Comparison of ENCODE assay signal across 8 mouse cellular contexts in the genomic region with DNA sequence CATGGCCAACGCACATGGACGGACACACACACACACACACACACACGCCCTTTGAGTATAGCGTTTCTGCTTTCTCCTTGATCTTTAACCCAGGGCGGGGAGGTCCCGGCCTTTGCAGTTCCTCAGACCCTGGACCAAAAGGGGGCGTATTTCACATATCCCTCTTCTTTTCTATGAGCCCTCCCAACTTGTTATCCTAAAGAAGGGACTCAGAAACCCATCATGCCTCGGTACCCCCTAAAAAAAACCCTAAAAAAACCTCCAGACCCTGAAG. TPM values are rescaled to one million over a fixed set of nuclear protein-coding genes. Genes with fewer than 3 reads are reported as not detected.
DNase-seq lines count a peak whose midpoint lies in the region; ATAC-seq and TF ChIP-seq lines count a peak whose summit lies in the region.

No protein-coding gene starts in this region.

- H3K4me2 ChIP-seq in kidney, postnatal 0 days (ENCODE audit: low read length): peak overlapping the region; percentile 59
- H3K4me2 ChIP-seq in intestine, embryonic 14.5 days (ENCODE audit: low read length): peak overlapping the region; percentile 70
- H3K4me2 ChIP-seq in neural tube, embryonic 12.5 days (replicated peaks): peak overlapping the region; percentile 88

- no peaks in the 10 kb centered on the region for H3K36me3 ChIP-seq in kidney, postnatal 0 days (ENCODE audit: insufficient read depth, low read length)
- no peaks in the 10 kb centered on the region for H3K36me3 ChIP-seq in embryonic facial prominence, embryonic 10.5 days (replicated peaks)
- no peaks in the 10 kb centered on the region for H3K36me3 ChIP-seq in intestine, embryonic 14.5 days (ENCODE audit: control insufficient read depth, insufficient read depth, low read length)
- H3K36me3 ChIP-seq in neural tube, embryonic 12.5 days: no peaks in the 10 kb centered on the region

- peaks cover 3% of the 10 kb centered on the region; the same call in 1 of the 2 replicates for H3K4me1 ChIP-seq in kidney, postnatal 0 days (replicated peaks; ENCODE audit: insufficient read depth, low read length)
- H3K4me1 ChIP-seq in embryonic facial prominence, embryonic 10.5 days: peaks cover 60% of the 10 kb centered on the region
- peaks cover 25% of the 10 kb centered on the region; the same call in 1 of the 2 replicates for H3K4me1 ChIP-seq in intestine, embryonic 14.5 days (replicated peaks; ENCODE audit: control insufficient read depth, insufficient read depth, low read length)
- H3K4me1 ChIP-seq in neural tube, embryonic 12.5 days: peaks cover 55% of the 10 kb centered on the region

- TF ChIP-seq CTCF in kidney, postnatal 0 days (IDR thresholded peaks at IDR 0.05; ENCODE audit: low read depth): no peak

- H3K27ac ChIP-seq in kidney, postnatal 0 days: no peak overlapping the region
- H3K27ac ChIP-seq in embryonic facial prominence, embryonic 10.5 days (replicated peaks): peak overlapping the region; percentile 90; the same call in 1 of the 2 replicates
- H3K27ac ChIP-seq in intestine, embryonic 14.5 days (ENCODE audit: low read depth): no peak overlapping the region
- no peak overlapping the region for H3K27ac ChIP-seq in neural tube, embryonic 12.5 days

- peak overlapping the region; percentile 87 for H3K4me3 ChIP-seq in kidney, postnatal 0 days (replicated peaks; ENCODE audit: low read depth, low read length)
- H3K4me3 ChIP-seq in embryonic facial prominence, embryonic 10.5 days: peak overlapping the region; percentile 81
- H3K4me3 ChIP-seq in intestine, embryonic 14.5 days (ENCODE audit: low read depth, low read length): peak overlapping the region; percentile 76
- H3K4me3 ChIP-seq in neural tube, embryonic 12.5 days: no peak overlapping the region

- WGBS in kidney, postnatal 0 days: 6% methylated on average over 8 of the region's 8 CpGs
- 3% methylated on average over 8 of the region's 8 CpGs for WGBS in embryonic facial prominence, embryonic 10.5 days
- WGBS in intestine, embryonic 14.5 days: 6% methylated on average over 8 of the region's 8 CpGs
- WGBS in neural tube, embryonic 12.5 days: 7% methylated on average over 8 of the region's 8 CpGs

- DNase-seq in kidney, postnatal 0 days (ENCODE audit: low spot score): no peak
- no peak for DNase-seq in kidney, adult 8-10 months
- DNase-seq in embryonic facial prominence, embryonic 10.5 days (ENCODE audit: low spot score): no peak
- no peak for DNase-seq in intestine, embryonic 14.5 days (ENCODE audit: low spot score)
- no peak for DNase-seq in ovary, postnatal 14 days (ENCODE audit: low spot score)
- no peak for DNase-seq in left cerebral cortex, postnatal 36 days (ENCODE audit: low spot score in 2 of 2)
- DNase-seq in spleen, adult 12 weeks (ENCODE audit: low spot score): no peak

- intact Hi-C loops in left cerebral cortex, postnatal 36 days (cut with DNase I): loop anchor here (5.0 kb wide), 1 partner anchor 37 kb away; no protein-coding TSS in a partner anchor

- H3K27me3 ChIP-seq in kidney, postnatal 0 days (ENCODE audit: insufficient read depth, low read length): no peaks in the 10 kb centered on the region
- peaks cover 81% of the 10 kb centered on the region for H3K27me3 ChIP-seq in embryonic facial prominence, embryonic 10.5 days (replicated peaks; ENCODE audit: low read depth, poor library complexity, severe bottlenecking)
- H3K27me3 ChIP-seq in intestine, embryonic 14.5 days (replicated peaks; ENCODE audit: control insufficient read depth, insufficient read depth, low read length): peaks cover 37% of the 10 kb centered on the region
- 0 out of 2 replicates have a peak, but pooled peaks cover 13% of the 10 kb centered on the region for H3K27me3 ChIP-seq in neural tube, embryonic 12.5 days (replicated peaks)

- H3K9me3 ChIP-seq in kidney, postnatal 0 days (replicated peaks; ENCODE audit: low read length): no peaks in the 10 kb centered on the region
- no peaks in the 10 kb centered on the region for H3K9me3 ChIP-seq in embryonic facial prominence, embryonic 10.5 days
- no peaks in the 10 kb centered on the region for H3K9me3 ChIP-seq in intestine, embryonic 14.5 days (ENCODE audit: control insufficient read depth, low read length)
- H3K9me3 ChIP-seq in neural tube, embryonic 12.5 days: no peaks in the 10 kb centered on the region

- 0 out of 2 replicates have a peak overlapping the region, but pooled peaks have one; percentile 80 for H3K9ac ChIP-seq in kidney, postnatal 0 days (ENCODE audit: low read depth, low read length)
- H3K9ac ChIP-seq in intestine, embryonic 14.5 days (ENCODE audit: low read length): no peak overlapping the region
- no peak overlapping the region for H3K9ac ChIP-seq in neural tube, embryonic 12.5 days

- ATAC-seq in kidney, postnatal 0 days (replicated peaks; ENCODE audit: low FRiP score, low read depth): no peak
- ATAC-seq in intestine, embryonic 14.5 days (replicated peaks; ENCODE audit: low FRiP score, low TSS enrichment, low read depth): no peak
- ATAC-seq in neural tube, embryonic 12.5 days (ENCODE audit: low FRiP score, low read depth): no peak

RNA-seq across cellular contexts. Expression of gene Cux2, which starts 0.9 kb away (rescaled TPM):
- 5.1 and 5.9 TPM in 2 replicates for polyA plus RNA-seq in kidney, postnatal 0 days (2015; fragmentation: Nextera tagmentation; extraction: Ambion mirVana)
- 4.9 and 5.1 TPM in 2 replicates for polyA plus RNA-seq in embryonic facial prominence, embryonic 10.5 days (2016; fragmentation: Nextera tagmentation; extraction: Ambion mirVana)
- polyA plus RNA-seq in intestine, embryonic 14.5 days (2014; fragmentation: Nextera tagmentation; extraction: Ambion mirVana): 13.2 and 14.6 TPM in 2 replicates
- 24.2 and 25.0 TPM in 2 replicates for polyA plus RNA-seq in neural tube, embryonic 12.5 days (2016; fragmentation: Nextera tagmentation; extraction: Ambion mirVana)
- total RNA-seq in left cerebral cortex, postnatal 36 days (2021): 100 to 1,000 TPM; 187 to 216 TPM

RNA-seq across cellular contexts. Expression of gene Myl2, which starts 50.0 kb away (rescaled TPM):
- 0.80 and 1.4 TPM in 2 replicates for polyA plus RNA-seq in kidney, postnatal 0 days (2015; fragmentation: Nextera tagmentation; extraction: Ambion mirVana)
- polyA plus RNA-seq in embryonic facial prominence, embryonic 10.5 days (2016; fragmentation: Nextera tagmentation; extraction: Ambion mirVana): 0.57 TPM in 1 of 2 replicates, not detected in the other
- not detected in 2 replicates for polyA plus RNA-seq in intestine, embryonic 14.5 days (2014; fragmentation: Nextera tagmentation; extraction: Ambion mirVana)
- 0.80 and 6.0 TPM in 2 replicates for polyA plus RNA-seq in neural tube, embryonic 12.5 days (2016; fragmentation: Nextera tagmentation; extraction: Ambion mirVana)
- 1 to 10 TPM; 1.3 to 1.6 TPM for total RNA-seq in left cerebral cortex, postnatal 36 days (2021)
